Mouse (Mus musculus) fat pad, adult 2 months (tissue): ENCODE results near the gene S100a2.

Experiments used
- DNase-seq: peaks from one replicate; pipeline ENCODE4 v3.0.0-alpha.2; 2011; ENCODE audit warnings: low read depth, low spot score; ENCODE audit errors: extremely low read depth

S100a2 gene

GRCm38 (mm10) chr3:90614611-90615251 lies 24.7 kb downstream of the S100a2 start:
- no peak for DNase-seq

GRCm38 (mm10) chr3:90615415-90615814 lies 25.4 kb downstream of the S100a2 start:
- DNase-seq, result no peak

- no peak for DNase-seq
Observed at GRCm38 (mm10) chr3:90615911-90616310, 25.9 kb downstream of the S100a2 start.

GRCm38 (mm10) chr3:90617586-90617985 lies 27.5 kb downstream of the S100a2 start:
- no peak for DNase-seq

GRCm38 (mm10) chr3:90621552-90621951 lies 31.5 kb downstream of the S100a2 start:
- DNase-seq, result no peak

- no peak for DNase-seq
Observed at GRCm38 (mm10) chr3:90623435-90624071, 33.5 kb downstream of the S100a2 start.

GRCm38 (mm10) chr3:90625496-90625895 lies 35.4 kb downstream of the S100a2 start:
- no peak for DNase-seq

GRCm38 (mm10) chr3:90626266-90627021 lies 36.4 kb downstream of the S100a2 start:
- DNase-seq, result no peak

- DNase-seq, result no peak
Observed at GRCm38 (mm10) chr3:90627366-90627765, 37.3 kb downstream of the S100a2 start.

- DNase-seq, result no peak
Observed at GRCm38 (mm10) chr3:90627807-90628206, 37.8 kb downstream of the S100a2 start.

GRCm38 (mm10) chr3:90629298-90629697 lies 39.3 kb downstream of the S100a2 start:
- DNase-seq, result no peak

GRCm38 (mm10) chr3:90631984-90632383 lies 41.9 kb downstream of the S100a2 start:
- no peak for DNase-seq

- DNase-seq, result peak; percentile 28
Observed at GRCm38 (mm10) chr3:90638511-90639275, 48.6 kb downstream of the S100a2 start.

GRCm38 (mm10) chr3:90639511-90640154 lies 49.6 kb downstream of the S100a2 start:
- DNase-seq, result no peak

GRCm38 (mm10) chr3:90640981-90641380 lies 50.9 kb downstream of the S100a2 start:
- DNase-seq, result no peak
